Mouse (Mus musculus): ENCODE data around the gene Pitx2.

Gene Pitx2

GRCm38 (mm10) chr3:129199609-129200500 lies at the start of gene Pitx2:
Gene Pitx2 (plus strand): TSS chr3:129199878.
- ATAC-seq (ENCODE audit: low TSS enrichment) = no peak

GRCm38 (mm10) chr3:129150001-129150400 lies 49.7 kb upstream of the Pitx2 start:
- no peak for ATAC-seq (ENCODE audit: low TSS enrichment)

GRCm38 (mm10) chr3:129151096-129151685 lies 48.5 kb upstream of the Pitx2 start:
- ATAC-seq (ENCODE audit: low TSS enrichment) = no peak

GRCm38 (mm10) chr3:129158812-129159370 lies 40.8 kb upstream of the Pitx2 start:
- no peak for ATAC-seq (ENCODE audit: low TSS enrichment)

GRCm38 (mm10) chr3:129161333-129162035 lies 38.2 kb upstream of the Pitx2 start:
- ATAC-seq (ENCODE audit: low TSS enrichment) = no peak

GRCm38 (mm10) chr3:129164246-129164645 lies 35.4 kb upstream of the Pitx2 start:
- no peak for ATAC-seq (ENCODE audit: low TSS enrichment)

- no peak for ATAC-seq (ENCODE audit: low TSS enrichment)
Observed at GRCm38 (mm10) chr3:129165715-129166114, 34.0 kb upstream of the Pitx2 start.

GRCm38 (mm10) chr3:129166684-129167083 lies 33.0 kb upstream of the Pitx2 start:
- ATAC-seq (ENCODE audit: low TSS enrichment) = no peak

- no peak for ATAC-seq (ENCODE audit: low TSS enrichment)
Observed at GRCm38 (mm10) chr3:129170416-129170815, 29.3 kb upstream of the Pitx2 start.

- ATAC-seq (ENCODE audit: low TSS enrichment) = no peak
Observed at GRCm38 (mm10) chr3:129171789-129172188, 27.9 kb upstream of the Pitx2 start.

- no peak for ATAC-seq (ENCODE audit: low TSS enrichment)
Observed at GRCm38 (mm10) chr3:129194436-129194835, 5.2 kb upstream of the Pitx2 start.

GRCm38 (mm10) chr3:129195036-129195435 lies 4.6 kb upstream of the Pitx2 start:
- ATAC-seq (ENCODE audit: low TSS enrichment) = no peak

GRCm38 (mm10) chr3:129195816-129196549 lies 3.7 kb upstream of the Pitx2 start:
- ATAC-seq (ENCODE audit: low TSS enrichment) = no peak

- ATAC-seq (ENCODE audit: low TSS enrichment) = no peak
Observed at GRCm38 (mm10) chr3:129196550-129196919, 3.1 kb upstream of the Pitx2 start.

GRCm38 (mm10) chr3:129197035-129197434 lies 2.6 kb upstream of the Pitx2 start:
- no peak for ATAC-seq (ENCODE audit: low TSS enrichment)

GRCm38 (mm10) chr3:129197786-129198626 lies 1.7 kb upstream of the Pitx2 start:
- no peak for ATAC-seq (ENCODE audit: low TSS enrichment)

GRCm38 (mm10) chr3:129198627-129198903 lies 1.1 kb upstream of the Pitx2 start:
- ATAC-seq (ENCODE audit: low TSS enrichment) = no peak

GRCm38 (mm10) chr3:129199160-129199608 lies 494 bp upstream of the Pitx2 start:
- no peak for ATAC-seq (ENCODE audit: low TSS enrichment)

GRCm38 (mm10) chr3:129200501-129200890 lies 818 bp downstream of the Pitx2 start:
- no peak for ATAC-seq (ENCODE audit: low TSS enrichment)

GRCm38 (mm10) chr3:129201156-129201555 lies 1.5 kb downstream of the Pitx2 start:
- ATAC-seq (ENCODE audit: low TSS enrichment) = no peak

Data from frontal cortex, adult (tissue).